Mouse (Mus musculus) embryonic facial prominence, embryonic 12.5 days (tissue): ENCODE results near the gene Nsun5. TPM values are rescaled to one million over a fixed set of nuclear protein-coding genes. Genes with fewer than 3 reads are reported as not detected.

Source experiments
- ATAC-seq: fragments of 200-750 bp; cut with Nextera tagmentation; 2 replicates; pipeline ENCODE4 v1.8.0; 2017; ENCODE audit not compliant: insufficient number of reproducible peaks, insufficient read depth, low FRiP score, low TSS enrichment
- H3K27ac ChIP-seq: fragments of 300-500 bp; sonication (generic); 2 replicates; pipeline ENCODE4 v1.5.1; 2016; ENCODE audit warnings: mild to moderate bottlenecking
- H3K27me3 ChIP-seq: fragments of 300-500 bp; sonication (generic); 2 replicates; pipeline ENCODE4 v1.6.1; 2016; ENCODE audit warnings: mild to moderate bottlenecking, moderate library complexity
- H3K36me3 ChIP-seq: fragments of 300-500 bp; sonication (generic); 2 replicates; pipeline ENCODE4 v1.6.1; 2016; ENCODE audit warnings: mild to moderate bottlenecking
- H3K4me1 ChIP-seq: fragments of 300-500 bp; sonication (generic); 2 replicates; pipeline ENCODE4 v1.6.1; 2016
- H3K4me2 ChIP-seq: fragments of 300-500 bp; sonication (generic); replicated peaks from 2 replicates; pipeline ENCODE4 v1.6.1; 2016; ENCODE audit warnings: mild to moderate bottlenecking, moderate library complexity
- H3K4me3 ChIP-seq: fragments of 300-500 bp; sonication (generic); 2 replicates; pipeline ENCODE4 v1.5.1; 2016; ENCODE audit warnings: mild to moderate bottlenecking
- H3K9ac ChIP-seq: fragments of 300-500 bp; sonication (generic); 2 replicates; pipeline ENCODE4 v1.6.1; 2016; ENCODE audit warnings: mild to moderate bottlenecking, moderate library complexity
- H3K9me3 ChIP-seq: fragments of 300-500 bp; sonication (generic); 2 replicates; pipeline ENCODE4 v1.6.1; 2016; ENCODE audit warnings: mild to moderate bottlenecking, moderate library complexity
- WGBS: fragments of 180-500 bp; shearing (Covaris S2); methylation state at CpG from one replicate; pipeline ENCODE4 v1.1.7; 2016; 5-methylcytosine and 5-hydroxymethylcytosine counted together
- microRNA-seq: library from miRNA; unstranded; fragments of <30 nt; microRNA quantifications from one replicate; pipeline ENCODE4, GENCODE M21; 2017
- polyA plus RNA-seq: library from polyadenylated mRNA; unstranded; fragments of >200 nt; fragmentation: Nextera tagmentation; extraction: Ambion mirVana; gene quantifications from 2 replicates; pipeline ENCODE4 v1.2.1, GENCODE M21; 2016

Nsun5 gene
- polyA plus RNA-seq, 1 experiment from 2014 or later = 39.7 TPM

DNA sequence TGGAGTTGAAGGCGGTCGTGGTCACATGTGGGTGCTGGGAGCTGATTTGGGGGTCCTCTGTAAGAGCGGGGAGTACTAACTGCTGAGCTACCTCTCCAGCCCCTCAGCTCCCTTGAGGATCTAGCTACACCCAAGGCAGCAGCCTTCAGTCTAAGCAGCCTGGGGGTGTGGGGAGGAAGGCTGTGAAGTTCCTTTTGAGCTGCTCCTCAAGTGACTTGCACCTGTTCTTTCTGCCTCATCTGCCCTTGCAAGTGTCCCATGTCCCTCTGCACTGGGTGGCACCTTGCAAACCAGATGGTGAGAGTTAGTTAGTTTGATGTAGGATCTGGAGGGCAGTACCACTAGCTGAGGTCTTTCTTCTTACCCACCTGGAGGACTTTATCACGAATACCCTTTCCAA lies 38.4 kb downstream of the Nsun5 start:
- Histone ChIP-seq H3K4me1 (0 out of 2 replicates have a peak, but pooled peaks cover 3% of the 10 kb centered on the region), H3K9ac (no peak overlapping the region), H3K27me3 (no peaks in the 10 kb centered on the region), H3K36me3 (peaks cover 34% of the 10 kb centered on the region), H3K27ac (no peak overlapping the region), H3K9me3 (no peaks in the 10 kb centered on the region), H3K4me3 (no peak overlapping the region), H3K4me2 (no peak overlapping the region)
- 91% methylated on average over 4 of the region's 4 CpGs for WGBS
- ATAC-seq = no peak

DNA sequence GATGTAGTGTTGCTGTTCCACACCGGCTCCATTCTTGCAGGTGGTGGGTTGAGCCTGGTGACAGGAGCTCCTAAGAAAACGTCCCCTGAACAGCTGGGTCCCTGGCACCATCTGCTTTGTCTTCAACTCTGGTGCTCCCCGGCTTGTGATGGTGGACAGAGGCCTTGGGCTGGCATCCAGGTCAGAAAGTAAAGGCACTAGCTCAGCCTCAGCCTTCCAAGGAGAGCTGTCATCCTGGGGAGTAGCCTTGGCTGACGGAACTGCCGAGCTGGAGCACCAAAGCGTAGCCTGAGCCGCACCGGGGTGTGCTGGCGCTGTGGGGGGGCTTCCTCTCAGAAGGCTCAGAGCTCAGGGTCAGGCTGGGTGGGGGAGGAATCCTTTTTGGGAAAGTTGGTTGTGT lies 40.5 kb downstream of the Nsun5 start:
- no peak for ATAC-seq
- 88% methylated on average over 9 of the region's 9 CpGs for WGBS
- H3K4me3 ChIP-seq = no peak overlapping the region
- no peak overlapping the region for H3K27ac ChIP-seq
- H3K27me3 ChIP-seq = no peaks in the 10 kb centered on the region
- no peak overlapping the region for H3K4me2 ChIP-seq
- no peaks in the 10 kb centered on the region for H3K9me3 ChIP-seq
- H3K36me3 ChIP-seq = peaks cover 55% of the 10 kb centered on the region
- no peak overlapping the region for H3K9ac ChIP-seq
- no peaks in the 10 kb centered on the region for H3K4me1 ChIP-seq

Small RNAs within 50 kb of the gene (microRNA-seq; reads per million reads assigned to microRNA genes)
- gene Mir7033 = 1.3 reads per million

Other genes with a start within 250 kb of the Nsun5 start
- gene Tbl2, start 220.3 kb upstream of the Nsun5 start, polyA plus RNA-seq = 24.8 and 30.0 TPM in 2 replicates
- gene Bcl7b, start 201.7 kb upstream of the Nsun5 start, polyA plus RNA-seq = 47.5 and 47.7 TPM in 2 replicates
- gene Baz1b, start 182.7 kb upstream of the Nsun5 start, polyA plus RNA-seq = 68.7 and 69.0 TPM in 2 replicates
- gene Fzd9, start 118.7 kb upstream of the Nsun5 start, polyA plus RNA-seq = 13.2 and 15.6 TPM in 2 replicates
- not detected in 2 replicates for gene Fkbp6, start 19.9 kb upstream of the Nsun5 start, polyA plus RNA-seq
- gene Trim50, start 16.7 kb upstream of the Nsun5 start, polyA plus RNA-seq = not detected in 2 replicates
- gene Pom121, start 24.6 kb downstream of the Nsun5 start, polyA plus RNA-seq = 19.0 and 21.2 TPM in 2 replicates
- 57.9 and 60.5 TPM in 2 replicates for gene Hip1, start 175.2 kb downstream of the Nsun5 start, polyA plus RNA-seq
- not detected in 2 replicates for gene Ccl26, start 193.6 kb downstream of the Nsun5 start, polyA plus RNA-seq
- gene Ccl24, start 203.1 kb downstream of the Nsun5 start, polyA plus RNA-seq = 0.99 and 1.0 TPM in 2 replicates